Mouse (Mus musculus): Measurements from ENCODE around the gene Adamts18.

GRCm38 (mm10) chr8:113847606-113848080 lies 895 bp downstream of the Adamts18 start:
- TF ChIP-seq CTCF (IDR thresholded peaks at IDR 0.05; ENCODE audit: extremely low read depth, insufficient read length, insufficient replicate concordance, low read depth, low read length) (no peak), POLR2A (IDR thresholded peaks at IDR 0.05; ENCODE audit: low read depth, low read length) (no peak)
